Mouse (Mus musculus): ENCODE measurements around the gene Cspg4.

Gene Cspg4

GRCm38 (mm10) chr9:56851778-56852177 is 13.1 kb upstream of the Cspg4 start:
- Histone ChIP-seq H3K9me3 (ENCODE audit: low read length) (no peaks in the 10 kb centered on the region), H3K36me3 (ENCODE audit: insufficient read depth, low read length) (no peaks in the 10 kb centered on the region), H3K27me3 (ENCODE audit: insufficient read depth, low read length) (no peaks in the 10 kb centered on the region; the same call in 1 of the 2 replicates), H3K4me1 (replicated peaks; ENCODE audit: low read depth, low read length) (peaks cover 3% of the 10 kb centered on the region), H3K4me3 (replicated peaks; ENCODE audit: low read length) (no peak overlapping the region)
- no peak for TF ChIP-seq NANOG (IDR thresholded peaks at IDR 0.05; ENCODE audit: borderline replicate concordance, low read length)
- TF ChIP-seq POU5F1 (IDR thresholded peaks at IDR 0.05; ENCODE audit: borderline replicate concordance, low read length), result no peak
- no peak for TF ChIP-seq CTCF (conservative IDR thresholded peaks at IDR 0.05; ENCODE audit: low read length)

GRCm38 (mm10) chr9:56857463-56857862 is 7.4 kb upstream of the Cspg4 start:
- H3K9me3 ChIP-seq (ENCODE audit: low read length), result no peaks in the 10 kb centered on the region

GRCm38 (mm10) chr9:56860035-56860434 is 4.8 kb upstream of the Cspg4 start:
- H3K4me3 ChIP-seq (replicated peaks; ENCODE audit: low read length), result no peak overlapping the region
- no peaks in the 10 kb centered on the region for H3K9me3 ChIP-seq (ENCODE audit: low read length)
- peaks cover 37% of the 10 kb centered on the region for H3K4me1 ChIP-seq (replicated peaks; ENCODE audit: low read depth, low read length)
- no peak for TF ChIP-seq CTCF (conservative IDR thresholded peaks at IDR 0.05; ENCODE audit: low read length)
- TF ChIP-seq NANOG (IDR thresholded peaks at IDR 0.05; ENCODE audit: borderline replicate concordance, low read length), result no peak
- no peak for TF ChIP-seq POU5F1 (IDR thresholded peaks at IDR 0.05; ENCODE audit: borderline replicate concordance, low read length)
- peaks cover 40% of the 10 kb centered on the region for H3K27me3 ChIP-seq (ENCODE audit: insufficient read depth, low read length)
- H3K36me3 ChIP-seq (ENCODE audit: insufficient read depth, low read length), result no peaks in the 10 kb centered on the region

More at GRCm38 (mm10) chr9:56857463-56857862, 7.4 kb upstream of the Cspg4 start:
- H3K4me1 ChIP-seq (replicated peaks; ENCODE audit: low read depth, low read length), result peaks cover 23% of the 10 kb centered on the region
- H3K4me3 ChIP-seq (replicated peaks; ENCODE audit: low read length), result no peak overlapping the region
- peaks cover 16% of the 10 kb centered on the region for H3K27me3 ChIP-seq (ENCODE audit: insufficient read depth, low read length)
- no peak for TF ChIP-seq NANOG (IDR thresholded peaks at IDR 0.05; ENCODE audit: borderline replicate concordance, low read length)
- TF ChIP-seq POU5F1 (IDR thresholded peaks at IDR 0.05; ENCODE audit: borderline replicate concordance, low read length), result no peak
- no peak for TF ChIP-seq CTCF (conservative IDR thresholded peaks at IDR 0.05; ENCODE audit: low read length)
- no peaks in the 10 kb centered on the region for H3K36me3 ChIP-seq (ENCODE audit: insufficient read depth, low read length)

GRCm38 (mm10) chr9:56860486-56861269 is 4.2 kb upstream of the Cspg4 start:
- no peak for TF ChIP-seq CTCF (conservative IDR thresholded peaks at IDR 0.05; ENCODE audit: low read length)
- TF ChIP-seq NANOG (IDR thresholded peaks at IDR 0.05; ENCODE audit: borderline replicate concordance, low read length), result no peak
- TF ChIP-seq POU5F1 (IDR thresholded peaks at IDR 0.05; ENCODE audit: borderline replicate concordance, low read length), result no peak
- H3K4me1 ChIP-seq (replicated peaks; ENCODE audit: low read depth, low read length), result peaks cover 44% of the 10 kb centered on the region

GRCm38 (mm10) chr9:56862863-56863262 is 2.0 kb upstream of the Cspg4 start:
- Histone ChIP-seq H3K9me3 (ENCODE audit: low read length) (no peaks in the 10 kb centered on the region), H3K4me3 (replicated peaks; ENCODE audit: low read length) (no peak overlapping the region), H3K27me3 (ENCODE audit: insufficient read depth, low read length) (peaks cover 65% of the 10 kb centered on the region), H3K4me1 (replicated peaks; ENCODE audit: low read depth, low read length) (peaks cover 58% of the 10 kb centered on the region), H3K36me3 (ENCODE audit: insufficient read depth, low read length) (no peaks in the 10 kb centered on the region)
- TF ChIP-seq NANOG (IDR thresholded peaks at IDR 0.05; ENCODE audit: borderline replicate concordance, low read length) (no peak), POU5F1 (IDR thresholded peaks at IDR 0.05; ENCODE audit: borderline replicate concordance, low read length) (no peak), CTCF (conservative IDR thresholded peaks at IDR 0.05; ENCODE audit: low read length) (no peak)

More at GRCm38 (mm10) chr9:56860486-56861269, 4.2 kb upstream of the Cspg4 start:
- Histone ChIP-seq H3K27me3 (ENCODE audit: insufficient read depth, low read length) (peaks cover 47% of the 10 kb centered on the region), H3K4me3 (replicated peaks; ENCODE audit: low read length) (no peak overlapping the region), H3K9me3 (ENCODE audit: low read length) (no peaks in the 10 kb centered on the region), H3K36me3 (ENCODE audit: insufficient read depth, low read length) (no peaks in the 10 kb centered on the region)

- Histone ChIP-seq H3K36me3 (ENCODE audit: insufficient read depth, low read length) (no peaks in the 10 kb centered on the region), H3K9me3 (ENCODE audit: low read length) (no peaks in the 10 kb centered on the region), H3K27me3 (ENCODE audit: insufficient read depth, low read length) (peaks cover 68% of the 10 kb centered on the region), H3K4me1 (replicated peaks; ENCODE audit: low read depth, low read length) (peaks cover 71% of the 10 kb centered on the region), H3K4me3 (replicated peaks; ENCODE audit: low read length) (peak within 1 kb of the TSS; percentile 58)
- TF ChIP-seq POU5F1 (IDR thresholded peaks at IDR 0.05; ENCODE audit: borderline replicate concordance, low read length), result no peak
- TF ChIP-seq CTCF (conservative IDR thresholded peaks at IDR 0.05; ENCODE audit: low read length), result no peak
- TF ChIP-seq NANOG (IDR thresholded peaks at IDR 0.05; ENCODE audit: borderline replicate concordance, low read length), result no peak
These were observed 560 bp upstream of the Cspg4 start, which contains the start of gene Odf3l1 for GRCm38 (mm10) chr9:56864216-56864729. Gene Odf3l1 (minus strand): TSS chr9:56864679.

- H3K36me3 ChIP-seq (ENCODE audit: insufficient read depth, low read length), result no peaks in the 10 kb centered on the region
- H3K9me3 ChIP-seq (ENCODE audit: low read length), result no peaks in the 10 kb centered on the region
- TF ChIP-seq NANOG (IDR thresholded peaks at IDR 0.05; ENCODE audit: borderline replicate concordance, low read length) (no peak), CTCF (conservative IDR thresholded peaks at IDR 0.05; ENCODE audit: low read length) (no peak), POU5F1 (IDR thresholded peaks at IDR 0.05; ENCODE audit: borderline replicate concordance, low read length) (no peak)
- no peak overlapping the region for H3K4me3 ChIP-seq (replicated peaks; ENCODE audit: low read length)
- peaks cover 74% of the 10 kb centered on the region for H3K4me1 ChIP-seq (replicated peaks; ENCODE audit: low read depth, low read length)
- peaks cover 65% of the 10 kb centered on the region for H3K27me3 ChIP-seq (ENCODE audit: insufficient read depth, low read length)
These were observed 1.0 kb downstream of the Cspg4 start for GRCm38 (mm10) chr9:56865673-56866400.

- TF ChIP-seq NANOG (IDR thresholded peaks at IDR 0.05; ENCODE audit: borderline replicate concordance, low read length), result no peak
- TF ChIP-seq POU5F1 (IDR thresholded peaks at IDR 0.05; ENCODE audit: borderline replicate concordance, low read length), result no peak
- TF ChIP-seq CTCF (conservative IDR thresholded peaks at IDR 0.05; ENCODE audit: low read length), result no peak
- Histone ChIP-seq H3K4me1 (replicated peaks; ENCODE audit: low read depth, low read length) (peaks cover 76% of the 10 kb centered on the region), H3K36me3 (ENCODE audit: insufficient read depth, low read length) (no peaks in the 10 kb centered on the region)
These were observed 1.6 kb downstream of the Cspg4 start for GRCm38 (mm10) chr9:56866430-56866829.

More at GRCm38 (mm10) chr9:56866430-56866829, 1.6 kb downstream of the Cspg4 start:
- Histone ChIP-seq H3K27me3 (ENCODE audit: insufficient read depth, low read length) (peaks cover 61% of the 10 kb centered on the region), H3K4me3 (replicated peaks; ENCODE audit: low read length) (no peak overlapping the region), H3K9me3 (ENCODE audit: low read length) (no peaks in the 10 kb centered on the region)
